Mouse (Mus musculus) hindbrain, embryonic 11.5 days (tissue): ENCODE results near the gene Muc5b. TPM values are rescaled to one million over a fixed set of nuclear protein-coding genes. Genes with fewer than 3 reads are reported as not detected.

Experiments used
- ATAC-seq: fragments of 200-750 bp; cut with Nextera tagmentation; 2 replicates; pipeline ENCODE4 v1.8.0; 2017; ENCODE audit warnings: mild to moderate bottlenecking, moderate TSS enrichment, moderate library complexity; ENCODE audit not compliant: low FRiP score
- DNase-seq: peaks from one replicate; pipeline ENCODE4 v3.0.0-alpha.2; 2015; ENCODE audit warnings: low spot score
- H3K27ac ChIP-seq: fragments of 300-500 bp; sonication (generic); 2 replicates; pipeline ENCODE4 v1.5.1; 2014; ENCODE audit warnings: mild to moderate bottlenecking, low read depth, low read length
- H3K27me3 ChIP-seq: fragments of 300-500 bp; sonication (generic); 2 replicates; pipeline ENCODE4 v1.6.1; 2014; ENCODE audit warnings: mild to moderate bottlenecking, low read length, moderate library complexity, mixed read lengths; ENCODE audit not compliant: control insufficient read depth, insufficient read depth
- H3K36me3 ChIP-seq: fragments of 300-500 bp; sonication (generic); 2 replicates; pipeline ENCODE4 v1.6.1; 2014; ENCODE audit warnings: mild to moderate bottlenecking, low read length, moderate library complexity, mixed read lengths; ENCODE audit not compliant: control insufficient read depth, insufficient read depth
- H3K4me1 ChIP-seq: fragments of 300-500 bp; sonication (generic); replicated peaks from 2 replicates; pipeline ENCODE4 v1.6.1; 2014; ENCODE audit warnings: low read length, mixed read lengths; ENCODE audit not compliant: control insufficient read depth, insufficient read depth
- H3K4me2 ChIP-seq: fragments of 300-500 bp; sonication (generic); replicated peaks from 2 replicates; pipeline ENCODE4 v1.6.1; 2014; ENCODE audit warnings: mild to moderate bottlenecking, low read depth, low read length
- H3K4me3 ChIP-seq: fragments of 300-500 bp; sonication (generic); 2 replicates; pipeline ENCODE4 v1.5.1; 2014; ENCODE audit warnings: low read depth, low read length
- H3K9ac ChIP-seq: fragments of 300-500 bp; sonication (generic); 2 replicates; pipeline ENCODE4 v1.6.1; 2014; ENCODE audit warnings: low read depth, low read length
- H3K9me3 ChIP-seq: fragments of 300-500 bp; sonication (generic); 2 replicates; pipeline ENCODE4 v1.6.1; 2016; ENCODE audit warnings: low read length; ENCODE audit not compliant: control insufficient read depth
- WGBS: fragments of 180-500 bp; shearing (Covaris S2); extraction: QIAGEN DNeasy Blood & Tissue Kit; methylation state at CpG from one replicate; pipeline ENCODE4 v1.1.7; 2014; 5-methylcytosine and 5-hydroxymethylcytosine counted together
- polyA plus RNA-seq: library from polyadenylated mRNA; unstranded; fragments of >200 nt; fragmentation: Nextera tagmentation; extraction: Ambion mirVana; gene quantifications from 2 replicates; pipeline ENCODE4 v1.2.1, GENCODE M21; 2014

Gene Muc5b
- polyA plus RNA-seq, 1 experiment from 2014 or later: 0.05 TPM

- Histone ChIP-seq H3K4me1 (no peaks in the 10 kb centered on the region), H3K27ac (no peak within 1 kb of the TSS), H3K9me3 (no peaks in the 10 kb centered on the region), H3K4me3 (no peak within 1 kb of the TSS), H3K9ac (no peak within 1 kb of the TSS), H3K36me3 (no peaks in the 10 kb centered on the region), H3K27me3 (no peaks in the 10 kb centered on the region; the same call in 1 of the 2 replicates), H3K4me2 (no peak within 1 kb of the TSS)
- WGBS: 86% methylated on average over 2 of the region's 2 CpGs
- DNase-seq (no peak), ATAC-seq (no peak)
Measured at GRCm38 (mm10) chr7:141918407-141918806, 79.5 kb downstream of the Muc5b start, which contains the start of gene Tollip. Gene Tollip (minus strand): TSS chr7:141918507.

Other genes with a start within 250 kb of the Muc5b start
- 0.17 TPM in 2 replicates for gene Muc6, start 183.8 kb upstream of the Muc5b start, polyA plus RNA-seq
- gene Muc2, start 148.7 kb upstream of the Muc5b start, polyA plus RNA-seq: 0.07 and 0.32 TPM in 2 replicates
- not detected in 2 replicates for gene Muc5ac, start 50.1 kb upstream of the Muc5b start, polyA plus RNA-seq
- gene Tollip, start 79.4 kb downstream of the Muc5b start, polyA plus RNA-seq: 53.5 and 65.8 TPM in 2 replicates
- 13.7 and 15.6 TPM in 2 replicates for gene Brsk2, start 110.7 kb downstream of the Muc5b start, polyA plus RNA-seq
- gene Mob2, start 222.0 kb downstream of the Muc5b start, polyA plus RNA-seq: 53.3 and 59.8 TPM in 2 replicates